Comparison of ENCODE assay signal across 7 mouse cellular contexts in genomic region chr6:38551989-38552635, GRCm38 (mm10). TPM values are rescaled to one million over a fixed set of nuclear protein-coding genes. Genes with fewer than 3 reads are reported as not detected.
DNase-seq lines count a peak whose midpoint lies in the region; ATAC-seq and TF ChIP-seq lines count a peak whose summit lies in the region.

No protein-coding gene starts in this region.

- H3K9me3 ChIP-seq in intestine, postnatal 0 days (ENCODE audit: control insufficient read depth), result no peaks in the 10 kb centered on the region
- H3K9me3 ChIP-seq in midbrain, embryonic 12.5 days, result no peaks in the 10 kb centered on the region

- peak overlapping the region; percentile 90 for H3K9ac ChIP-seq in intestine, postnatal 0 days (ENCODE audit: low read depth, low read length)
- peak overlapping the region; percentile 90 for H3K9ac ChIP-seq in midbrain, embryonic 12.5 days (replicated peaks)

- H3K36me3 ChIP-seq in intestine, postnatal 0 days (ENCODE audit: control insufficient read depth, insufficient read depth), result 0 out of 2 replicates have a peak, but pooled peaks cover 6% of the 10 kb centered on the region
- H3K36me3 ChIP-seq in midbrain, embryonic 12.5 days, result 0 out of 2 replicates have a peak, but pooled peaks cover 8% of the 10 kb centered on the region
- H3K36me3 ChIP-seq in small intestine, adult 2 months (ENCODE audit: control insufficient read depth, insufficient read depth, low read length), result peaks cover 5% of the 10 kb centered on the region

- intact Hi-C loops in left cerebral cortex, postnatal 4 days (cut with DNase I), result loop anchor here (2.0 kb wide), 1 partner anchor 17 kb away; no protein-coding TSS in a partner anchor

- no peaks in the 10 kb centered on the region for H3K27me3 ChIP-seq in intestine, postnatal 0 days (replicated peaks; ENCODE audit: control insufficient read depth, insufficient read depth, low read length)
- no peaks in the 10 kb centered on the region for H3K27me3 ChIP-seq in midbrain, embryonic 12.5 days
- H3K27me3 ChIP-seq in small intestine, adult 2 months (ENCODE audit: control insufficient read depth, insufficient read depth, low read length), result no peaks in the 10 kb centered on the region

- H3K4me2 ChIP-seq in intestine, postnatal 0 days (replicated peaks; ENCODE audit: low read depth), result peak overlapping the region; percentile 62
- H3K4me2 ChIP-seq in midbrain, embryonic 12.5 days (replicated peaks), result peak overlapping the region; percentile 63

- no peak for TF ChIP-seq CTCF in intestine, postnatal 0 days (IDR thresholded peaks at IDR 0.05; ENCODE audit: low read depth)
- TF ChIP-seq CTCF in small intestine, adult 2 months (IDR thresholded peaks at IDR 0.05; ENCODE audit: extremely low read depth, insufficient read length, insufficient replicate concordance, low read depth, low read length), result no peak

- under 1% methylated on average over 30 of the region's 32 CpGs for WGBS in intestine, postnatal 0 days
- under 1% methylated on average over 32 of the region's 32 CpGs for WGBS in midbrain, embryonic 12.5 days
- under 1% methylated on average over 29 of the region's 32 CpGs for WGBS in small intestine, adult 2 months

- peak; percentile 88 for ATAC-seq in intestine, postnatal 0 days
- peak; percentile 95 for ATAC-seq in midbrain, embryonic 12.5 days (ENCODE audit: low FRiP score, low read depth)

- peak; percentile 51; the same call in 1 of the 2 replicates for TF ChIP-seq POLR2A in small intestine, adult 2 months (IDR thresholded peaks at IDR 0.05; ENCODE audit: low read depth, low read length)

- DNase-seq in adrenal gland, adult 8-10 months, result peak; percentile 99
- peak; percentile 98 for DNase-seq in embryo, embryonic 9.5 days (ENCODE audit: extremely low spot score)
- peak; percentile 97 to 99 for DNase-seq in gastrocnemius, postnatal 4 days (ENCODE audit: low spot score in 2 of 2)
- DNase-seq in left cerebral cortex, postnatal 4 days, result peak; percentile 99

- no peaks in the 10 kb centered on the region; the same call in 1 of the 2 replicates for H3K4me1 ChIP-seq in intestine, postnatal 0 days (replicated peaks; ENCODE audit: control insufficient read depth, insufficient read depth, low read length)
- H3K4me1 ChIP-seq in midbrain, embryonic 12.5 days, result peaks cover 14% of the 10 kb centered on the region
- H3K4me1 ChIP-seq in small intestine, adult 2 months (ENCODE audit: control insufficient read depth, insufficient read depth, insufficient read length, low read length), result no peaks in the 10 kb centered on the region

- H3K4me3 ChIP-seq in intestine, postnatal 0 days (ENCODE audit: low read depth, low read length), result peak overlapping the region; percentile 81
- peak overlapping the region; percentile 78 for H3K4me3 ChIP-seq in midbrain, embryonic 12.5 days
- H3K4me3 ChIP-seq in small intestine, adult 2 months (ENCODE audit: low read depth, low read length), result peak overlapping the region; percentile 96

- peak overlapping the region; percentile 100 for H3K27ac ChIP-seq in intestine, postnatal 0 days (ENCODE audit: low read depth, low read length)
- peak overlapping the region; percentile 99 for H3K27ac ChIP-seq in midbrain, embryonic 12.5 days (replicated peaks)
- peak overlapping the region; percentile 73 for H3K27ac ChIP-seq in small intestine, adult 2 months (ENCODE audit: insufficient read depth, low read depth, low read length)

RNA-seq across cellular contexts. Expression of gene Luc7l2, which starts 1.0 kb away (rescaled TPM):
- 100 to 1,000 TPM; 137 to 303 (median 206) TPM for total RNA-seq in adrenal gland, adult 8-10 months (2022)
- total RNA-seq in gastrocnemius, postnatal 4 days (2021), result 100 to 1,000 TPM; 138 to 156 TPM
- polyA plus RNA-seq in intestine, postnatal 0 days (2015; fragmentation: Nextera tagmentation; extraction: Ambion mirVana), result 26.4 and 46.6 TPM in 2 replicates
- 100 to 1,000 TPM; 182 TPM for total RNA-seq in left cerebral cortex, postnatal 4 days (2021)
- 43.8 and 50.8 TPM in 2 replicates for polyA plus RNA-seq in midbrain, embryonic 12.5 days (2016; fragmentation: Nextera tagmentation; extraction: Ambion mirVana)
- polyA plus RNA-seq in small intestine, adult 2 months (2012; rRNA removed), result 8.2 and 14.7 TPM in 2 replicates

RNA-seq across cellular contexts. Expression of gene Fmc1, which starts 18.8 kb away (rescaled TPM):
- total RNA-seq in adrenal gland, adult 8-10 months (2022), result 100 to 1,000 TPM in 3 of 4 experiments, 10 to 100 TPM in 1; 81.7 to 106 (median 104) TPM
- 10 to 100 TPM; 72.4 to 77.7 TPM for total RNA-seq in gastrocnemius, postnatal 4 days (2021)
- polyA plus RNA-seq in intestine, postnatal 0 days (2015; fragmentation: Nextera tagmentation; extraction: Ambion mirVana), result 129 TPM in 2 replicates
- 10 to 100 TPM; 49.6 to 52.0 TPM for total RNA-seq in left cerebral cortex, postnatal 4 days (2021)
- 131 and 133 TPM in 2 replicates for polyA plus RNA-seq in midbrain, embryonic 12.5 days (2016; fragmentation: Nextera tagmentation; extraction: Ambion mirVana)
- 206 and 314 TPM in 2 replicates for polyA plus RNA-seq in small intestine, adult 2 months (2012; rRNA removed)

Comparison
In these comparisons a context has a peak if more than half of its experiments do, and no peak if none do; other contexts are left out.
1. Peak in every context shown above with its lines: DNase-seq, ATAC-seq, H3K4me3 ChIP-seq and H3K27ac ChIP-seq.